Mouse (Mus musculus) gastrocnemius, postnatal 10 days (tissue): Measurements from ENCODE around the gene Ptafr. TPM values are rescaled to one million over a fixed set of nuclear protein-coding genes. Genes with fewer than 3 reads are reported as not detected.

Source experiments
- DNase-seq: peaks from one replicate; pipeline ENCODE4 v3.0.0; 2021; ENCODE audit warnings: mixed read lengths
- long read RNA-seq, 2 experiments: library from polyadenylated mRNA; stranded (forward); transcript quantifications; one replicate each; pipeline ENCODE4 v2.0.0; 2021
- total RNA-seq, 2 experiments: library from RNA; stranded (reverse); gene quantifications; 2 replicates each; pipeline ENCODE4 v1.2.3; 2021

Gene Ptafr
- 1 to 10 TPM; 2.0 to 2.8 TPM for total RNA-seq
- long read RNA-seq, experiment 1, partial matches to known transcripts: 0 of 1 reads
- long read RNA-seq, experiment 1, other reads (novel, unspliced or antisense): 0 of 1 reads
- long read RNA-seq, experiment 2: 0 reads

DNA sequence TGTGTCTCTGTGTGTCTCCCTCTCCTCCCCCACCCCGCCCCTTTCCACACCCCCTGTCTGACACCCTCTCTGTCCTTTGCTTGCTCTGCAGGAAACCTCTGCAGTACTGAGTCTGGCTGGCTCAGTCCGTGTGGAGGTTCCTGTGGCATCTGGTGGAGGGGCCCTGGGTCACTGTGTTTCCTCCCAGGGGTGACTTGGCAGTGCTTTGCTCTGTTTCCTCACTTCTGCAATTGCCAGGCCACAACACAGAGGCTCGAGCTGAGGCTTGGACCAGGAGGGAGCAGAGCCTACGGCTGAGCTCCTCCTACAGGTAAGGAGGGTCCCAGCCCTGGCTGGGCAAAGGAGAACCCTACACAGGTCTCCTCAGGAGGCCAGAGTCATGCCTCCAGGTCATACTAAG, at the start of gene Ptafr:
Gene Ptafr, plus strand, starts transcription at position 103 of the 400 bp plus-strand sequence.
- DNase-seq: peak; percentile 14

GRCm38 (mm10) chr4:132514555-132515135, 49.2 kb upstream of the Ptafr start:
- DNase-seq: peak; percentile 87

DNA sequence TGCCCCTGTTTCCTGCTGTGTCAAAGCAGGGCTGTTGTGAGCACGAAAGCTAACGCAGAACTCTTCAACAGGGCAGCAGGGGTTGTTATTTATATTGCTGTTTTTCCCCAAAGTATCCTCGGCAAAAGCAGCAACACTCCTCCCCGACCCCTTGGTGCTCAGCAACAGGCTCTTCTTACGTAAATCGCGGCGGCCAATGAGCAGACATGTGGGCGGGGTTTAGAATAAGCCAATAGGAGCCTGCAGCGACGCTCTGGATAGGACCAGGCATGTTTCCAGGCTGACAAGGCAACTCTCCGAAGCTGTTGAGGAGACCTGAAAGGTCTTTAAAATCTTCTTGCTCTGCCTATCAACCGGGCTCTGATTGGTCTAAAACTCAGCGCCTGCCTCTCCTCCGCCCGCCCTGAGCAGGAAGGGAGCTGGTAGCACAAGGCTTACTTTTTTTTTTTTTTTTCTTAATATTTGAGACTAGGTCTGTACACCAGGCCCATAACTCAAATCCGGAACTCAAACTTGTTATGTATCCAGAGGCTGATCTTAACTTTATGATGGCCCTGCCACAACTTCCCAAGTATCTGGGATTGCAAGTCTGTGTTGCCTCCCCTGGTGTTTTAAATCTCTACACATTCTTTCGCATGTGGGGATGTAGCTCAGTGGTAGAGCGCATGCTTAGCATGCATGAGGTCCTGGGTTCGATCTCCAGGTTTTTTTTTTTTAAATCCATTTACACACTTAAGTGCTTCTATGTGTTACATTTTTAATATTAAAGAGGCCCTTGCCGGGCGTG, 48.3 kb upstream of the Ptafr start:
- DNase-seq: peak; percentile 82

GRCm38 (mm10) chr4:132518066-132518465, 45.8 kb upstream of the Ptafr start:
- DNase-seq: no peak

- no peak for DNase-seq
Measured at GRCm38 (mm10) chr4:132519188-132519587, 44.7 kb upstream of the Ptafr start.

DNA sequence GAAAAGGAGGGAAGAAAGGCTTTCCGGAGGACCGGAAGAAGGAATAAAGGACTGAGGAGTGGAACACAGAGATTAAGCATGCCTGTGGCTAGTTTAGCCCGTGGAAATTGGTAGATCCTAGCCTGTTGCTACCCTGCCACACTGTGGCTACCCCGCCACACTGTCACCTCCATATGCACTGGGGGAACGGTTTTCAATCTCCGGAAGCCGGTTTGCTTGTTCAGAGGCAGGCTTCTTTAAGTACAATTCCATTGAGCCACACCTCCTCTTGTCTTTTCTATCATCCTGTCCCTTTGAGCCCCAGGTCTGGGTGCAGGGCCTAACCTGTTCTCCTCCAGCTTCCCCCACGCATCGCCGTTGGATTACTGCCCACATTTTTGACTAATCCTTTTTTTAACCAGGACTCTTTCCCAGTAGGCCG, 39.5 kb upstream of the Ptafr start:
- DNase-seq: no peak

GRCm38 (mm10) chr4:132524808-132525207, 39.1 kb upstream of the Ptafr start:
- no peak for DNase-seq

DNA sequence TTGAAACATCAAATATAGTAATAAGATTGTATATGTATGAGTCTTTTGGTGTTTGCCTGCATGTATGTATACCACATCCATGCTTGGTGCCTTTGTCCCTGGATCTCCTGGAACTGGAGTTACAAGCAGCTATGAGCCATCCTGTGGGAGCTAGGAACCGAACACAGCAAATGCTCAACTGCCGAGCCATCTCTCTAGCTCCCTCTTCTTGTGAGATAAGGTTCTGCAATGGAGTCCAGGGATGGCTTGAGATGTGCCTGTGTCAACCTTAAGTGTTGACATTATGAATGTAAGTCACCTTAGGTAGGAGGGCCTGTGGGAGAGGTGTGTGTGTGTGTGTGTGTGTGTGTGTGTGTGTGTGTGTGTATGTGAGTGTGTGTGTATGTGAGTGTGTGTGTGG, 37.2 kb upstream of the Ptafr start:
- no peak for DNase-seq

GRCm38 (mm10) chr4:132527917-132528522, 35.8 kb upstream of the Ptafr start:
- no peak for DNase-seq

GRCm38 (mm10) chr4:132529344-132529743, 34.5 kb upstream of the Ptafr start:
- no peak for DNase-seq

DNA sequence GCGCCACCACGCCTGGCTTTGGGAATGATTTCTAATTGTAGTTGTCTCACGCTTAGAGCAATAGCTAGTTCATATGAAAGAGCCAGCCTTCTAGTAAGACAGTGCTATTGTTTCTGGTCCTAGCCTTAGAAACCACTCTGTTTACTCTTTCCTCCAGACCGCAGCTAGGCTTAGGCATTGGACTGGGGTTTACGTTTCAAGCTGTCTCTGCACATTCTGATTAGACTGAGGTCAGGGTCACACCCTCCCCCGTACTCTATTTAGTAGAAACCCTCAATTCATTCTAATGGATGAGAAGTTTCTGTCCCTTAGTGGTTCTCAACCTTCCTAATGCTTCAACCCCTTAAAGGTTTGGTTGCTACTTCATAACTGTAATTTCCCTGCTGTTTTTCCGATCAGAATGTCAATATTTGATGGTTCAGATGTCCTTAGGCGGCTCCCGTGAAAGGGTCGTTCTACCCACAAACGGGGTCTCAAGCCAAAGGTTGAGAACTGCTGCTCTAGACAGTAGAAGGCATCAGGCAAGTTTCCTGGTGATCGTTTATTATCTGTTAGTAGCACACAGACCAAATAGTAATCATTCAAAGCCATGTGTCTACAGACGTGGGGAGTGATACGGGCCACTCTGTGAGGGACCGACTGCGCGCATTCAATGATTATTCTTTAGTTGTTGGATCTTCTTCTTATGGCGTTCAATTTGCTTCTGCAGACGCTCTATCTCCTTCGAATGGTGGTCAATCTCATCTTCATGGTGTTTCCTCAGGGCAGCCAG, 33.6 kb upstream of the Ptafr start:
- DNase-seq: no peak

DNA sequence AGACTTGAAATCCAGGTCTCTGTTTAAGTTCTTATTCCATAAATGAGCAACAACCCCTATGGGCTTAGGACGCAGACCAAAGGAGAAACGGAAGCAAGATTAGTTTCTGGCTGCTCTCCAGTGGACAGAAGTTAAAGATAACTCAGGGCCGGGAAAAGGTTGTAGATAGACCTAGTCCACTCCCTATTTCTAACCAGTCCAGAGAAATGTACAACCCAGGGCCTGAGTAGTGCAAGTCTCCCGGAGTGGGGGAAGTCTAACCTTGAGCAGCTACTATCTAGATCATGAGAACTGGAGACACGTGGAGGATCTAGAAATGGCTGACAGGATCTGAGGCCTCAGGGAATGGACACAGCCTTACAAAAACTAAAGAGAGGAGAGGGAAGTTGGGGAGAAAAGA, 31.4 kb upstream of the Ptafr start:
- no peak for DNase-seq

DNA sequence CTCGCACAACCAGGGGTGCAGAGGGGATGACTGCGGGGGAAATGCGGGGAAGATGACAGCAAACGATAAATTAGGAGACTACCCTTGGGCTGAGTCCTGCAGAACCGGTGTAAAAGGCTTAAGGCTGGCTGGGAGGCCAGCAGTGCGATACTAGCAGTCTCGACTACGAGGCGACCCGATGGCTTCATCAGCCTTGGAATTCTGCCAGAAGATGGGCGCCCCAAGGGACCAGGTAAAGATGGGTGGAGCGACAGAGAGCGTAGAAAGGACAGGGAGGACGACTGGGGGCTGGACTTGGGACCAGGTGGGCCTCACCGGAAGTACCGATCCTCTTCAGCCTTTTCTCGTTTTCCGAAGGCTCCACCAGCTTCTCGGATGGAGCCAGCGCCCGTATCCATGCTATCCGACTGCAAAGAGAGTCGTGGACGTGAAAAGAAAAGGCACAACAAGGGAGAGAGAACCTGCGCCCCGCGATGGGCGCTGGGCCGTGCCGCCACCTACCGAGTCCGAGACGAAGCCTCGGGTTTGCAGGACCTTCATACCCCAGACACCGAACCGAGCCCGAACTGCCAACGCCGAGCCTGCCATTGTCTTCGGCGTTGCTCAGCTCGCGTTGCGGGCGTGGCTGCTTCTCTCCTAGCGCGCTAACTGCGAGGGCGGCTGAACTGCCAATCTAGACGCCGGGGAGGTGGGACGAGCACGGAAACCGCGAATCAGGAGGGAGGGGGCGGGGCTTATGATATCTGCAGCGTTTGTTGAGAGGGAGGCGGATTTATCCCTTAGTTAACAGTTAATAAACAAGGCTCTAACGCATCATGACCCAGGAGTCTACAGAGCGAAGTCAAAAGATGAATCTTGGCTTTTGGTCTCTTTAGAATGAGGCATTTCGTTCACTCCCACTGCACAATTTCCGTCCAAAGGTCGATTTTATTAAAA, 30.6 kb upstream of the Ptafr start, which contains the start of gene Atpif1:
Gene Atpif1, minus strand, starts transcription at position 679 of the 936 bp plus-strand sequence.
- peak; percentile 86 for DNase-seq

- DNase-seq: peak; percentile 98
Measured at GRCm38 (mm10) chr4:132535406-132536121, 28.3 kb upstream of the Ptafr start, which contains the start of gene Dnajc8. Gene Dnajc8, plus strand, starts transcription at chr4:132535550.

- no peak for DNase-seq
Measured at GRCm38 (mm10) chr4:132539481-132539880, 24.4 kb upstream of the Ptafr start.

DNA sequence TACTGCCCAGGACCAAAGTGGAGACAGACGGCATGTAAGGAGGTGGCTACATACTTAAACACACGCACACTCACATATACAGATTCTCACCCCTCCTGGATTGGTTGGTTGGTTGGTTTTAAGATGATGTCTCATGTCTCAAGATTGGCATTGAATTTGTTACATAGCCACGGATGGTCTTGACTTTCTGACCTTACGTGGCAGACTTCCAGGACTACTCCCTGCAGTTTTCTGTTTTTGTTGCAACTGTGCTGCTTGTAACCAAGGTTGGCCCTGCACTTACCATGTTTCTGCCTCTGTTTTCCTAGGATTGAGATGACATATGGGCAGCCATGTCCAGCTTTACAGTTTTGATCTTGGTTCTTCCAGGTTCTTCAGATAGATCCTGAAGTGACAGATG, 22.5 kb upstream of the Ptafr start:
- DNase-seq: no peak

DNA sequence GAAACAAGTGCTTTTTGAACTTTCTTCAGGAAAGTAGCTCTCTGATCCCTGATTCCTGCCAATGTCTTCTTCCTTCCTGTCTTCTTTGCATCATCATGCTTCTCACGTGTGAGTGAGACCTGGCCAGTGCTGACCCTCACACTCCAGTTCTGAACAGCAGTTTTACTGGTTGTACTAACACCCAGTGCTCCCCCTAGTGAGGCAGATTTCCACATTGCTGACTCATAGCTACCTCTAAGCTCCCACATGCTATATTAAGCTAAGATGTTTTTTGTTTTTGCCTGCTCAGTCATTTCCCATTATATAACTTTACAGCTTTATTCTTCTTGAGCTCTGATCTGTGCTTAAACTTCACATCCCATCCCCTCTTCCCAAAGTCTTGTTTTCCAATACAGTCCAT, 21.1 kb upstream of the Ptafr start:
- DNase-seq: no peak

GRCm38 (mm10) chr4:132545851-132546250, 18.0 kb upstream of the Ptafr start:
- peak; percentile 52 for DNase-seq

- no peak for DNase-seq
Measured at GRCm38 (mm10) chr4:132554221-132554620, 9.6 kb upstream of the Ptafr start.

DNA sequence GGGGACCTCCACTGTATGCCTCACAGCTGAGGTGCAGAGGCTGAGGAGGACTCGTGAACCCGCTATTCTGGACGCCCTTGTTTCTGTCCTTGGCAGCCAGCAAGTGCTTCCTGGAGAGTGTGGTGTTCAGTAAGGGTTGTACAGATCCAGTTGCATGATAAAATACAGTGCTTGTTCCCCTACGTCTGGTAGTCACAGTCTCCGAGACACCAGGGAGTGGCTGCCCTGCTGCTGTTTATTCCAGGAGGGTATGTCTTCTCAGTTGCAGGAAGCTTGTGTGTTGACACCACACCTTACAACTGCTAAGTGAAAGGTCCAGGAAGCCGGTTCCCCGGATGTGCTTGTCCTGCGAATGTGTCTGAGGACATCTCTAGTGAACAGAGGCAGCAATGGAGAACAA, 9.2 kb upstream of the Ptafr start:
- no peak for DNase-seq
